Mouse (Mus musculus): Measurements from ENCODE around the gene Mmgt2.

Mmgt2 gene

GRCm38 (mm10) chr11:62621586-62622283, 26.7 kb upstream of the Mmgt2 start:
- DNase-seq, result no peak

- DNase-seq, result no peak
Measured at GRCm38 (mm10) chr11:62622850-62623249, 25.6 kb upstream of the Mmgt2 start.

GRCm38 (mm10) chr11:62624341-62625291, 23.8 kb upstream of the Mmgt2 start:
- peak; percentile 58 for DNase-seq

- peak; percentile 50 for DNase-seq
Measured at GRCm38 (mm10) chr11:62629352-62630224, 18.9 kb upstream of the Mmgt2 start.

- DNase-seq, result no peak
Measured at GRCm38 (mm10) chr11:62630225-62630821, 18.1 kb upstream of the Mmgt2 start.

- DNase-seq, result no peak
Measured at GRCm38 (mm10) chr11:62631138-62631537, 17.3 kb upstream of the Mmgt2 start.

GRCm38 (mm10) chr11:62635406-62635805, 13.1 kb upstream of the Mmgt2 start:
- DNase-seq, result peak; percentile 44

GRCm38 (mm10) chr11:62636105-62636839, 12.2 kb upstream of the Mmgt2 start:
- peak; percentile 52 for DNase-seq

- peak; percentile 45 for DNase-seq
Measured at GRCm38 (mm10) chr11:62636840-62637221, 11.6 kb upstream of the Mmgt2 start.

- DNase-seq, result no peak
Measured at GRCm38 (mm10) chr11:62637401-62637800, 11.1 kb upstream of the Mmgt2 start.

- no peak for DNase-seq
Measured at GRCm38 (mm10) chr11:62637806-62638205, 10.7 kb upstream of the Mmgt2 start.

GRCm38 (mm10) chr11:62638402-62638801, 10.1 kb upstream of the Mmgt2 start:
- no peak for DNase-seq

- DNase-seq, result no peak
Measured at GRCm38 (mm10) chr11:62640378-62640777, 8.1 kb upstream of the Mmgt2 start.

GRCm38 (mm10) chr11:62642023-62642844, 6.2 kb upstream of the Mmgt2 start:
- no peak for DNase-seq

GRCm38 (mm10) chr11:62643011-62643631, 5.3 kb upstream of the Mmgt2 start:
- DNase-seq, result peak; percentile 91

- DNase-seq, result no peak
Measured at GRCm38 (mm10) chr11:62643681-62644363, 4.6 kb upstream of the Mmgt2 start.

- DNase-seq, result no peak
Measured at GRCm38 (mm10) chr11:62644602-62645336, 3.7 kb upstream of the Mmgt2 start.

- DNase-seq, result no peak
Measured at GRCm38 (mm10) chr11:62645337-62645675, 3.2 kb upstream of the Mmgt2 start.

Measured in kidney, postnatal 14 days (tissue).